Mouse (Mus musculus) spleen, adult 2 months (tissue): Measurements from ENCODE around the gene Gpr84.

Experiments
- CTCF ChIP-seq: fragments of 200-500 bp; IDR thresholded peaks from 2 replicates; pipeline ENCODE4 v1.5.1; 2011; ENCODE audit warnings: mild to moderate bottlenecking, inconsistent platforms; ENCODE audit not compliant: insufficient read depth, insufficient read length, insufficient replicate concordance; ENCODE audit errors: extremely low read depth
- POLR2A ChIP-seq: fragments of 200-500 bp; IDR thresholded peaks from 2 replicates; pipeline ENCODE4 v1.6.1; 2011; ENCODE audit warnings: low read depth, low read length, inconsistent platforms

GRCm38 (mm10) chr15:103289600-103289999 lies 20.8 kb downstream of the Gpr84 start:
- no peak for TF ChIP-seq POLR2A
- TF ChIP-seq CTCF = no peak
